Mouse (Mus musculus) MEL (cell line): ENCODE data around the gene Cenpb. TPM values are rescaled to one million over a fixed set of nuclear protein-coding genes. Genes with fewer than 3 reads are reported as not detected.

ENCODE experiments used
- DNase-seq: peaks from one replicate; pipeline ENCODE4 v3.0.0; 2011; ENCODE audit warnings: low read depth, low spot score
- H3K27ac ChIP-seq: 2 replicates; pipeline ENCODE4 v1.5.1; 2012; ENCODE audit warnings: low read depth, mild to moderate bottlenecking, control low read depth, low read length, moderate library complexity; ENCODE audit not compliant: control insufficient read depth
- H3K27me3 ChIP-seq, 2 experiments: fragments of 150-350 bp in 1 of 2; sonication (generic) in 1 of 2; 2 replicates each; pipeline ENCODE4 v1.6.1; 2012; ENCODE audit warnings: low read length in 2 of 2, mild to moderate bottlenecking in 2 of 2, improper control_type of control experiment in 1 of 2, moderate library complexity in 1 of 2; ENCODE audit not compliant: insufficient read depth in 2 of 2, control insufficient read depth in 1 of 2
- H3K36me3 ChIP-seq, 2 experiments: 2 replicates each; pipeline ENCODE4 v1.6.1; 2012 to 2014; ENCODE audit warnings: low read length in 2 of 2, improper control_type of control experiment in 1 of 2, inconsistent platforms in 1 of 2, mild to moderate bottlenecking in 1 of 2; ENCODE audit not compliant: insufficient read depth in 2 of 2, control insufficient read depth in 1 of 2
- H3K4me1 ChIP-seq, 2 experiments: fragments of 150-350 bp in 1 of 2; sonication (generic) in 1 of 2; 2 replicates each; pipeline ENCODE4 v1.6.1; 2012; ENCODE audit warnings: low read length in 2 of 2, improper control_type of control experiment in 1 of 2, mild to moderate bottlenecking in 1 of 2; ENCODE audit not compliant: insufficient read depth in 2 of 2, control insufficient read depth in 1 of 2
- H3K4me3 ChIP-seq, 2 experiments: fragments of 150-350 bp in 1 of 2; sonication (generic) in 1 of 2; 2 replicates each; pipeline ENCODE4 v1.5.1; 2012; ENCODE audit warnings: low read depth in 2 of 2, low read length in 2 of 2, mild to moderate bottlenecking in 2 of 2, moderate library complexity in 2 of 2, control low read depth in 1 of 2, improper control_type of control experiment in 1 of 2; ENCODE audit not compliant: control insufficient read depth in 1 of 2, insufficient read depth in 1 of 2
- H3K79me2 ChIP-seq: 2 replicates; pipeline ENCODE4 v1.6.1; 2012; ENCODE audit warnings: mild to moderate bottlenecking, low read length, moderate library complexity; ENCODE audit not compliant: control insufficient read depth, poor library complexity, insufficient read depth
- H3K9ac ChIP-seq: 2 replicates; pipeline ENCODE4 v1.6.1; 2012; ENCODE audit warnings: low read depth, mild to moderate bottlenecking, control low read depth, low read length, moderate library complexity; ENCODE audit not compliant: control insufficient read depth, poor library complexity, severe bottlenecking
- H3K9me3 ChIP-seq: fragments of 150-350 bp; sonication (generic); replicated peaks from 2 replicates; pipeline ENCODE4 v1.6.1; 2012; ENCODE audit warnings: mild to moderate bottlenecking, low read length, improper control_type of control experiment, moderate library complexity; ENCODE audit not compliant: insufficient read depth
- CHD1 ChIP-seq: IDR thresholded peaks from 2 replicates; pipeline ENCODE4 v1.6.1; 2012; ENCODE audit warnings: low read depth, mild to moderate bottlenecking, inconsistent platforms, low read length, improper control_type of control experiment
- CHD2 ChIP-seq: IDR thresholded peaks from 2 replicates; pipeline ENCODE4 v1.6.1; 2011; ENCODE audit warnings: low read length, improper control_type of control experiment
- CTCF ChIP-seq, 3 experiments: IDR thresholded peaks in 2 of 3; conservative IDR thresholded peaks in 1 of 3; 2 replicates each; pipeline ENCODE4 v1.5.1; 2011 to 2012; ENCODE audit warnings: low read length in 3 of 3, low read depth in 2 of 3, mild to moderate bottlenecking in 2 of 3, improper control_type of control experiment in 1 of 3, inconsistent platforms in 1 of 3, mixed read lengths in 1 of 3, moderate library complexity in 1 of 3; ENCODE audit not compliant: control insufficient read depth in 1 of 3, insufficient read depth in 1 of 3, poor library complexity in 1 of 3, severe bottlenecking in 1 of 3
- E2F4 ChIP-seq: IDR thresholded peaks from 2 replicates; pipeline ENCODE4 v1.6.1; 2011; ENCODE audit warnings: low read depth, low read length, improper control_type of control experiment, borderline replicate concordance
- GABPA ChIP-seq: IDR thresholded peaks from 2 replicates; pipeline ENCODE4 v1.6.1; 2012; ENCODE audit warnings: low read depth, mild to moderate bottlenecking, inconsistent platforms, low read length, improper control_type of control experiment, moderate library complexity
- JUND ChIP-seq: IDR thresholded peaks from 2 replicates; pipeline ENCODE4 v1.6.1; 2011; ENCODE audit warnings: low read depth, mild to moderate bottlenecking, improper control_type of control experiment, low read length
- MAFK ChIP-seq: IDR thresholded peaks from 2 replicates; pipeline ENCODE4 v1.6.1; 2011; ENCODE audit warnings: low read depth, mild to moderate bottlenecking, low read length, improper control_type of control experiment, borderline replicate concordance
- MAZ ChIP-seq: IDR thresholded peaks from 2 replicates; pipeline ENCODE4 v1.6.1; 2012; ENCODE audit warnings: low read depth, mild to moderate bottlenecking, inconsistent platforms, low read length, improper control_type of control experiment
- MYB ChIP-seq: IDR thresholded peaks from 2 replicates; pipeline ENCODE4 v1.6.1; 2011; ENCODE audit warnings: mild to moderate bottlenecking, low read depth, low read length, improper control_type of control experiment
- MYC ChIP-seq: IDR thresholded peaks from 2 replicates; pipeline ENCODE4 v1.6.1; 2011; ENCODE audit warnings: low read depth, mild to moderate bottlenecking, low read length, improper control_type of control experiment, moderate library complexity
- NELFE ChIP-seq: IDR thresholded peaks from 2 replicates; pipeline ENCODE4 v1.6.1; 2011; ENCODE audit warnings: low read depth, low read length, improper control_type of control experiment
- POLR2A ChIP-seq, 2 experiments: IDR thresholded peaks; 2 replicates each; pipeline ENCODE4 v1.6.1; 2011 to 2012; ENCODE audit warnings: low read length in 2 of 2, mild to moderate bottlenecking in 2 of 2, control low read depth in 1 of 2, improper control_type of control experiment in 1 of 2, low read depth in 1 of 2, moderate library complexity in 1 of 2; ENCODE audit not compliant: control insufficient read depth in 1 of 2, insufficient read depth in 1 of 2, poor library complexity in 1 of 2
- POLR2AphosphoS2 ChIP-seq: IDR thresholded peaks from 2 replicates; pipeline ENCODE4 v1.6.1; 2011; ENCODE audit warnings: low read length, improper control_type of control experiment
- RCOR1 ChIP-seq: IDR thresholded peaks from 2 replicates; pipeline ENCODE4 v1.6.1; 2012; ENCODE audit warnings: low read depth, mild to moderate bottlenecking, inconsistent platforms, low read length, improper control_type of control experiment
- TAL1 ChIP-seq: IDR thresholded peaks from 2 replicates; pipeline ENCODE4 v1.6.1; 2012; ENCODE audit warnings: mild to moderate bottlenecking, inconsistent platforms, low read length, moderate library complexity, mixed read lengths
- TBP ChIP-seq: IDR thresholded peaks from 2 replicates; pipeline ENCODE4 v1.8.0; 2011; ENCODE audit warnings: low read depth, low read length, improper control_type of control experiment
- UBTF ChIP-seq: IDR thresholded peaks from 2 replicates; pipeline ENCODE4 v1.6.1; 2012; ENCODE audit warnings: low read depth, mild to moderate bottlenecking, inconsistent platforms, low read length, improper control_type of control experiment, moderate library complexity, borderline replicate concordance; ENCODE audit not compliant: insufficient read depth
- USF1 ChIP-seq: IDR thresholded peaks from 2 replicates; pipeline ENCODE4 v1.6.1; 2014; ENCODE audit warnings: low read depth, mild to moderate bottlenecking, inconsistent platforms, low read length, improper control_type of control experiment, moderate library complexity
- ZKSCAN1 ChIP-seq: IDR thresholded peaks from 2 replicates; pipeline ENCODE4 v1.6.1; 2012; ENCODE audit warnings: low read depth, mild to moderate bottlenecking, inconsistent platforms, low read length, improper control_type of control experiment, moderate library complexity
- ZNF384 ChIP-seq: IDR thresholded peaks from 2 replicates; pipeline ENCODE4 v1.6.1; 2012; ENCODE audit warnings: low read depth, mild to moderate bottlenecking, inconsistent platforms, low read length, improper control_type of control experiment
- polyA plus RNA-seq, 2 experiments: library from polyadenylated mRNA; stranded (reverse) in 1 of 2; unstranded in 1 of 2; fragments of >175 nt in 1 of 2; fragments of >200 nt in 1 of 2; gene quantifications; 2 replicates each; pipeline versions ENCODE4 v1.2.1 to v1.2.4; 2012; ENCODE audit warnings: low replicate concordance in 2 of 2, low read depth in 1 of 2; ENCODE audit not compliant: insufficient read length in 2 of 2, insufficient read depth in 1 of 2, missing spikeins in 1 of 2
- total RNA-seq: library from RNA; depleted of rRNA; stranded (reverse); fragments of 300-350 nt; gene quantifications from 2 replicates; pipeline ENCODE4 v1.2.3, GENCODE M21; 2012

Cenpb gene
- total and polyA plus RNA-seq, 3 experiments: 24.3 to 34.9 TPM; not detected in 1

DNA sequence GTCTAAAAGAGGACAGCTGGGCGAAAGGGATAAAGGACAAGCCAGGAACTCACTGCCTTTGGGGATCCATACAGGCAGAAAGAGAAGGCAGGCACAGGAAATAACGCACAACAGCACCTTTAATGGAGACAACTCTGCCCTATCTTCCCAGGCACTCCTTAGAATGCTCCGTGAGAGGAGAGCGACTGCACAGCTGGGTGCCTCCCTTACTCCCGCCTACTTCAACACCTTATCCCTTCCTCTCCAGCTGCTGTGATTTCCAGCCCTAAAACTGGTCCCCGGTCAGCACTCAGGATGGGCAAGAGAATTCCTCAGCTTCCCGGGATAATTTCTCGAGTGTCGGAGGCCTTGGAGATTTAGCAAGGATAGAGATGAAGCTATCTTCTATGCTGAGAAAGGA lies 8.9 kb downstream of the Cenpb start:
- Histone ChIP-seq H3K9ac (peak overlapping the region; percentile 12; the same call in 1 of the 2 replicates), H3K4me1 (peaks cover 3 to 24% of the 10 kb centered on the region in 2 experiments; a peak in 3 of 4 replicates), H3K4me3 (peak overlapping the region; percentile 46 to 51; a peak in 3 of 4 replicates), H3K9me3 (no peaks in the 10 kb centered on the region), H3K36me3 (peaks cover 0 to 5% of the 10 kb centered on the region in 2 experiments; a peak in 1 of 4 replicates), H3K27me3 (no peaks in the 10 kb centered on the region), H3K27ac (no peak overlapping the region)
- no peak for DNase-seq
- TF ChIP-seq TBP: no peak
- 0 out of 2 replicates have a peak, but pooled peaks have one; percentile 2 for TF ChIP-seq TAL1
- TF ChIP-seq, all 39 proteins: peak for 1
- H3K79me2 ChIP-seq: no peaks in the 10 kb centered on the region

DNA sequence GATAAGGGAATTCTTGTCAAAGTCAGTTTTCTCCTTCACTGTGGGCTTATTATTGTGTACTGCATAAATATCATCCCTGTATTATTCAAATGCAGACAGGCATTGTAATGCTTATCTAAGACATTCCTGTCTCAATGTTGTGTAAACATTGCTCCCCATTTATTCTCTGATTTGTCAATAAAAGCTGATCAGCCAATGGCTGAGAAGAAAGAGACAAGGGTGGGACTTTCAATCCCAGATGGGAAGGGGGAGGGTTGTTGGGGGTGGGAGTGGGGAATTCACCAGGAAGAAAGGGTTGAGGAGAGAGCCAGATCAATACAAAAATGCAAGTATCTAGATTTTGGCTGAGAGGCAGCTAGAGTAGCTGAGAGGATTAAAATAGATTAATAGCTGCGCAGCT lies 11.0 kb downstream of the Cenpb start:
- H3K27me3 ChIP-seq: no peaks in the 10 kb centered on the region
- H3K36me3 ChIP-seq: peaks cover 0 to 5% of the 10 kb centered on the region in 2 experiments; a peak in 1 of 4 replicates
- no peak overlapping the region for H3K9ac ChIP-seq
- no peak for DNase-seq
- peaks cover 3 to 20% of the 10 kb centered on the region in 2 experiments; a peak in 3 of 4 replicates for H3K4me1 ChIP-seq
- TF ChIP-seq POLR2A (IDR thresholded peaks at IDR 0.05; ENCODE audit: control insufficient read depth in 1 of 2, insufficient read depth in 1 of 2, low read depth in 1 of 2, low read length in 2 of 2, poor library complexity in 1 of 2) (no peak), TBP (no peak), TAL1 (no peak), MYB (no peak), E2F4 (no peak), MYC (no peak), CTCF (IDR thresholded peaks at IDR 0.05 in 2 of 3, conservative IDR thresholded peaks at IDR 0.05 in 1 of 3; ENCODE audit: control insufficient read depth in 1 of 3, insufficient read depth in 1 of 3, low read depth in 2 of 3, low read length in 3 of 3, poor library complexity in 1 of 3, severe bottlenecking in 1 of 3) (no peak), GABPA (no peak), MAFK (no peak), CHD1 (no peak)
- H3K27ac ChIP-seq: no peak overlapping the region
- no peak overlapping the region for H3K4me3 ChIP-seq
- no peaks in the 10 kb centered on the region for H3K79me2 ChIP-seq
- no peaks in the 10 kb centered on the region for H3K9me3 ChIP-seq

DNA sequence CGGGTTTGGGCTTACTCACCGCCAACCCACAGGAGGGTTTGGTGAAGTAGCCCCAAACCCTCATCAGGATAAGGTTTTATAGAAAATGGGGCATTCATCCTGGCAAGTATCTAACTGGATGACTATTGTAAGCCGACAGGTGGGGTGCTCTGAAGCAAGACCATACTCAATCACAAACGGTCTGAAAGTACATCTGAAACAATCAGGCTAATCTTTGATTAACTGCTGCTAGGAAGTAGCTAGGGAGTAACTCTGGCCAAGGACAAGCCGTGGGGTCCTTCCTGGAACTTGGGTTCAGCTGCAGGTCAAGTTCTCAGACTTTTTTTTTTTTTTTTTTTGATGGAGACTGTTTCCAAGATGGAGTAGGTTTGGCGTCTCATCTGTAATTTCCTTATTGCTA lies 11.9 kb downstream of the Cenpb start:
- DNase-seq: no peak
- Histone ChIP-seq H3K27ac (no peak overlapping the region), H3K4me1 (peaks cover 3 to 17% of the 10 kb centered on the region in 2 experiments; a peak in 3 of 4 replicates), H3K9me3 (no peaks in the 10 kb centered on the region), H3K36me3 (peaks cover 0 to 5% of the 10 kb centered on the region in 2 experiments; a peak in 1 of 4 replicates), H3K79me2 (no peaks in the 10 kb centered on the region), H3K9ac (no peak overlapping the region), H3K4me3 (no peak overlapping the region), H3K27me3 (no peaks in the 10 kb centered on the region)
- TF ChIP-seq E2F4 (no peak), TAL1 (no peak), POLR2AphosphoS2 (no peak), ZKSCAN1 (no peak), ZNF384 (no peak), RCOR1 (no peak), CHD2 (no peak), CTCF (IDR thresholded peaks at IDR 0.05 in 2 of 3, conservative IDR thresholded peaks at IDR 0.05 in 1 of 3; ENCODE audit: control insufficient read depth in 1 of 3, insufficient read depth in 1 of 3, low read depth in 2 of 3, low read length in 3 of 3, poor library complexity in 1 of 3, severe bottlenecking in 1 of 3) (no peak), MAZ (no peak), UBTF (no peak), NELFE (no peak), JUND (no peak), USF1 (no peak)
